Mouse (Mus musculus) lung, postnatal 25 days (tissue): ENCODE data around the gene Kcna10.

ENCODE experiments used
- DNase-seq: peaks from one replicate; pipeline ENCODE4 v3.0.0; 2022; ENCODE audit warnings: low spot score

The Kcna10 gene

DNA sequence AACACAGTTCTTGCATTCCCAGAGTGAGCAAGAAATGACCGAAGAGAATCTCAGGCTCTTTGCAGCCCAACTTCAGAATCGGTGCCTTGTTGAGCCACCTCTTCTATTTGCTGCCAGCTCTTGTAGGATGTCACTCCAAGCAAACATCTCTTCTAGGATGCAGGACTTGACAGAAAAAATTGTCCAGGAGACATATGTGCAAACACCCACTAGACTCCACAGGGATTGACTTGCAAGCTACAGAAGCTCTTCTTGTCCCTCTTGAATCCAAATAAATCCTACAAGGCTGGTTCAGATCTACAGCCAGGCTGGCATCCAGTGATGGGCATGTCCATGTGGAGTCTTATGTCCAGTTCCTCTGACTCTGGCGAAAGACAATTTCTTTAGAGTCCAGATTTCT lies 21.6 kb downstream of the Kcna10 start:
- DNase-seq = no peak

- no peak for DNase-seq
These were observed 22.3 kb downstream of the Kcna10 start for GRCm38 (mm10) chr3:107205170-107205569.

GRCm38 (mm10) chr3:107205994-107206393 lies 23.1 kb downstream of the Kcna10 start:
- peak; percentile 61 for DNase-seq

GRCm38 (mm10) chr3:107206490-107207150 lies 23.8 kb downstream of the Kcna10 start:
- no peak for DNase-seq

DNA sequence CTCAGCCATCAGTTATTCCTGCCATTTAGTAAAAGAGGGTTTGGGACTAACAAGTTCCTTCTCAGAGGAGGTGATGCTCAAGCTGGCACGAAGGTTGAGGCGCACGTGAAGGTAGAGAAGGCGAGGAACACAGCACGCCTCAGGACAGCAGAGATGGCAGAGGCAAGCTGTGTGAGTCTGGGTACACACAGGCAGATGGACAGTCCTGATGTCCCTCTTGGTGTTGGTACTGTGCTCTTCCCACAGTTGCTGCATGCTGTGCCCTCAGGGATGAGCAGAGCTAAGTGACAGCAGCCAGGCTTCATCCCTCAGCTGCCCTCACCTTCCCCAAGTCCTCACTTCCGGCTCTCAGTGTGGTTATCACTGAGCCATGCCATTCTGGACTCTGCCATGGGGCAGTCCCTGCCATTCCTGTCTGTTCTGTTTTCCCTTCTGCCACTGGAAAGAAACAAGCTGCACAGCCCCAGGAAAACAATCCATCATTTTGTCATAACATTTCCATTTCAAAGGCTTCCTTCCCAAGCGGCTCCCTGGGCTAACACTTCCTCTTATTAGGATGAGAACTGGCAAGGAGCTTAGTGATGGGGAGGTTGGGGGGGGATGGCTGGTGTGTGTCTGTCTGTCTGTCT lies 24.9 kb downstream of the Kcna10 start:
- DNase-seq = peak; percentile 30

DNA sequence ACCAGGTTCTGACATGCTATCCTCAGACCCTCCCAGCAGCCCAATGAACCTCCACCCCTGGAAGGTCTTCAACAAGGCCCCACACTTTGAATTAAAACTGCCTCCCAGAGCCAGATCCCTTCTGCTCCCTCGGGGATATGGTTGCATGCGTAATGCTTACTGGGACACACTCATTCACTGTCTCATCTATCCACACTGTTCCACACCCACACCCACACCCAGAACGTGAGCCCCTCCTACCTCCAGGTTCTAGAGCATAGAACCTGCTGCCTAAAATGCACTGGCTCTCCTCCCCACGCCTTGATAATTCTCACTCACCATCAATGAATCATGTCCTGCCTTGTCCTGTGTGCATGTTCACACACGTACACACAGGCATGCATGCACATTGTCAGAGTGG lies 31.8 kb downstream of the Kcna10 start:
- DNase-seq = no peak

GRCm38 (mm10) chr3:107216400-107217100 lies 33.7 kb downstream of the Kcna10 start:
- DNase-seq = no peak

GRCm38 (mm10) chr3:107217101-107217480 lies 34.2 kb downstream of the Kcna10 start:
- DNase-seq = no peak

GRCm38 (mm10) chr3:107218572-107218971 lies 35.7 kb downstream of the Kcna10 start:
- no peak for DNase-seq

GRCm38 (mm10) chr3:107221608-107222007 lies 38.8 kb downstream of the Kcna10 start, which contains the start of gene Cym:
TSS of gene Cym (minus strand) at chr3:107221732.
- DNase-seq = no peak

- DNase-seq = no peak
These were observed 40.4 kb downstream of the Kcna10 start for GRCm38 (mm10) chr3:107223230-107223629.

DNA sequence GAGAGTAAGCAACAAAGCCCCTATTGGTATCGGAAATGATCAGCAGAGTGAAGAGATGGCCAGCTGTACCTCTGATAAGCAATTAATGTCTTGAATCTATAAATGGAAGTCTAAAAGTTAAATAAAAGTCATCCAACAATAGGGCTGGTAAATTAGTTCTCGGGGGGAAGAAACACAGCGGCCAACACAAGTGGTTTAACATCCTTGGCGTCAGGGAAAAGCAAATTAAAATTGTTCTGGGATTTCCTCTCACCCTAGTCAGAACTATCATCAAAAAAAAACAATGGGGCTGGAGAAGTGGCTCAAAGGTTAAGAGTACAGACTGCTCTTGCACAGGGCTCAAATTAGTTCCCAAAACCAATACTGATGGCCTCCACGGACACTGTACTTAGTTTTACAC lies 43.0 kb downstream of the Kcna10 start:
- no peak for DNase-seq

GRCm38 (mm10) chr3:107229221-107229620 lies 46.4 kb downstream of the Kcna10 start:
- DNase-seq = no peak

DNA sequence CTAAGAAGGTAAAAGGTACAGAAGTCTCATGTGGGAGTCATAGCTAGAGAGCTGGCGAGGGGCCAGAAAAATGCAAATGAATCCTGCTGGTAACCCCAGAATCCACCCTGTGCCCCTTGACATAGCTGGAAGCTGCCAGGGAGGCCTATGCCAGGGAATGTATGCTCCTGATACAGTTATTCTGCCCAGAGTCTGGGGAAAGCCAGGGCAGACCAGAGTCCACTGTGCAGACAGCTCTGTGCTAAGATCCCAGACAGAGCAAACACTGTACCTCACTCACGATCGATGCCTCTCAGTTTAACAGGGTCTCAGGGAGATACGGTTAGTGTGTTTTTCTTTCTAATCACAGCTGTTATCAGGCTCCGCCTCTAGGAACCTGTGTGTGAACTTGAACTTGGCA lies 47.0 kb downstream of the Kcna10 start:
- DNase-seq = no peak

GRCm38 (mm10) chr3:107230527-107230926 lies 47.7 kb downstream of the Kcna10 start, which contains the start of gene A630076J17Rik:
TSS of gene A630076J17Rik (plus strand) at chr3:107230614.
- DNase-seq = no peak

- no peak for DNase-seq
These were observed 48.3 kb downstream of the Kcna10 start for GRCm38 (mm10) chr3:107231202-107231601.

DNA sequence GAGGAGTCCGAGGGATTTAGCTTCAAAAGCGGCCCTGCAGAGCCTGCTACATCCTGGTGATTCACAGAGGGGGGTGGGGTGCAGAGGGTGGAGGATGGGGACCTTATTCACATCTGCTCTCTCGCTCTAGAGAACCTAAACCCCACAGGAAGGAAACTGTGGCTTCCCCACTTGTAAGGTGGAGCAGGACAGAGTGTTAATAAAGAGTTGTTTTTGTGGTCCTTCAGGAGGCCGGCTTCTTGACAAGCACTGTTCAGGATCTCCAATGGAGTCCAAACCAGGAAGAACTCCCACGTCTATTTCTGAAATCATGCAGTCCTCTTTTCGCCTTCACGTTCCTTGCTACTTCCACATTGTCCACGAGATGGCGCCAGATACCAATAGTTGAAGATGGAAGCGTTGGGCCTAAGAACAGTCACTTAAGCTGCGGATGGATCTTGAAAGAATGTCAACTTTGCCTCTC lies 50.5 kb downstream of the Kcna10 start:
- DNase-seq = peak; percentile 77

DNA sequence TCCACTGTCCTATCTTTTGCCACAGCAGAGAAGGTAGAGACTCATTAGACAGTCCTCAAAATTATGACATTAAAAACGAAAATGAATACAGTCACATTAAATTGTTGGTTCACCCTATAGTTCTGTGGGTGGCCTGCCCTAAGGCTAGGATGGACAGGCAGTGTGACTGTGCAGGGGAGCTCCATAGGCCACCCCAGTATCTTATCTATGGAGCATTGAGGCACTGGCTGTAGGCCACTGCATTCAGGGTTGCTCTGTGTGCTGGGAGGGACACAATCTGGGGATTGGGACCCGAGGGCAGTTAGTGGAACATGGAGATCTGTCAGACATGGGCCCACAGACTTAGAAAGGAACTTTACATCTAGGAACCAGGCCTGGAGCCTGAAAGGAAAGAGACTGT lies 51.1 kb downstream of the Kcna10 start:
- DNase-seq = no peak

GRCm38 (mm10) chr3:107238051-107238450 lies 55.2 kb downstream of the Kcna10 start:
- no peak for DNase-seq

DNA sequence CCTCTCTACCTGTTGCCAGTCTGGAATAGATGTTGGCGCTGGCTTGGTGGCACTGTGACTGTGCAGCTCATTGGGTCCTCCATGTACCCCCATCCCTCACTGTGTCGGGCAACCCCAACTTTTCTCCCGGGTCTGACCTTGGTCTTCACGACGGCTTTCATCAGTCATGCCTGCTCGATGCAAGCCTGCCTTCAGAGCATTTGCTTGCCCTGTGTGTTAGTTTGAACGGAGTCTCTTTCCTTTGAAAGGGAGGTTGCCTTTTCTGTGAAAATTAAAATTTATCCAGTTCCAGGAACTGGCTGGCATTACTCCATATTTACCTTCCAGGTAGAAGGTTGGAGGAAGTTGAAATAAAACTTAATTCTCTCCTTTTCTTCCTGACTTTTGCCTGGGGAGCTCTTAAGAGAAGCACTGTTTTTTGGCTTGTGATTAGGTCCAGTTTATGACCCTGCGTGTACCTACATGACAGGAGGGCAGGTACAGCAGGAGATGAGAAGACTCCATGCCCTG lies 55.7 kb downstream of the Kcna10 start:
- DNase-seq = no peak

DNA sequence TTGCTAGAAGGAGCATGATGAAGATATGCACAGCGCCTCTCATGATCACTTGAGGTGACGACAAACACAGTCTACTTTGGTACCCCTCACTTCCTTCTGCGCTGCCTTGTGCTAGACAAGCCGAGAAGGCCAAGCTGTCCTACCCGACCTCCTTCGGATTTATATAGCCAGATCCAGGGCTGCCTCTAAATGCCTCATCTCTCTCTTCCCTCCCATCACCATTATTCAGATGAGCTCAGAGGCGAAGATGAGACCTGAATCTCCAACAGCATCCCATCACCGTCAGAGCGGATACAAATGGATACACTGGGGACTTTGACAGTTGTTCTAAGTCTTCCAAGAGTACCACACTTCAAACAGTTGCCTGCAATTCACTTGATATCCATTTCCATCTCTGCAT lies 56.8 kb downstream of the Kcna10 start, which contains the start of gene Prok1:
Gene Prok1 (minus strand): TSS at position 101 of the 400 bp plus-strand sequence.
- DNase-seq = no peak

- DNase-seq = no peak
These were observed 58.7 kb downstream of the Kcna10 start for GRCm38 (mm10) chr3:107241389-107242094.
